Mouse (Mus musculus): Measurements from ENCODE around the gene Mrpl28.
A peak's percentile ranks its signal among the peaks of the same experiment; 100 is the strongest.
"Not testable (repeated sequence)": the region's sequence is repeated elsewhere in the genome, so short reads cannot be mapped to it uniquely, and the experiment has no call there.

DNA sequence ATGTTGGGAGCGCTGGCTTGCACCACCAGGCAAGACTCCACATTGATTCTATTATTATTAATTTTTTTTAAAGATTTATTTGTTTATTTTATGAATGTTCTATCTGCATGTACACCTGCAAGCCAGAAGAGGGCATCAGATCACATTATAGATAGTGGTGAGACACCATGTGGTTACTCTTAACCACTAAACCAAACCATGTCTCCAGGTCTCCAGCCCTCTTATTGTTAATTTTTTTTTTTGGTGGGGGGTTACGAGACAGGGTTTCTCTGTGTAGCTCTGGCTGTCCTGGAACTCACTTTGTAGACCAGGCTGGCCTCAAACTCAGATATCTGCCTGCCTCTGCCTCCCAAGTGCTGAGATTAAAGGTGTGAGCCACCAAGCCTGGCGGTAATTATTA, 24.0 kb upstream of the Mrpl28 start:
- not testable (repeated sequence) for TF ChIP-seq KAT2A (IDR thresholded peaks at IDR 0.05; ENCODE audit: insufficient replicate concordance, low read length); POLR2A (IDR thresholded peaks at IDR 0.05; ENCODE audit: low read depth, low read length); USF1 (IDR thresholded peaks at IDR 0.05; ENCODE audit: low read depth, low read length); ELF1 (IDR thresholded peaks at IDR 0.05; ENCODE audit: low read depth, low read length); GABPA (IDR thresholded peaks at IDR 0.05; ENCODE audit: insufficient replicate concordance, low read depth, low read length); EP300 (IDR thresholded peaks at IDR 0.05; ENCODE audit: low read length); POLR2AphosphoS2 (IDR thresholded peaks at IDR 0.05; ENCODE audit: low read depth, low read length)
- TF ChIP-seq CTCF (conservative IDR thresholded peaks at IDR 0.05 in 1 of 2, IDR thresholded peaks at IDR 0.05 in 1 of 2; ENCODE audit: low read depth in 2 of 2, low read length in 2 of 2) (peak; percentile 11 to 77; a peak in 2 of 4 replicates), SMC3 (IDR thresholded peaks at IDR 0.05; ENCODE audit: low read depth, low read length) (peak; percentile 45), ZNF384 (IDR thresholded peaks at IDR 0.05; ENCODE audit: low read depth, low read length) (peak; percentile 20; the same call in 1 of the 2 replicates)
